Mouse (Mus musculus) forebrain, embryonic 11.5 days (tissue): ENCODE results near the gene Ttn. TPM values are rescaled to one million over a fixed set of nuclear protein-coding genes. Genes with fewer than 3 reads are reported as not detected.

Experiments
- ATAC-seq: fragments of 200-750 bp; cut with Nextera tagmentation; replicated peaks from 2 replicates; pipeline ENCODE4 v1.8.0; 2017; ENCODE audit warnings: moderate TSS enrichment; ENCODE audit not compliant: low FRiP score
- DNase-seq: peaks from one replicate; pipeline ENCODE4 v3.0.0-alpha.2; 2017; ENCODE audit warnings: low spot score
- H3K27ac ChIP-seq: fragments of 300-500 bp; sonication (generic); 2 replicates; pipeline ENCODE4 v1.5.1; 2014; ENCODE audit warnings: low read depth, low read length
- H3K27me3 ChIP-seq: fragments of 300-500 bp; sonication (generic); 2 replicates; pipeline ENCODE4 v1.6.1; 2014; ENCODE audit warnings: mild to moderate bottlenecking, low read length, mixed read lengths; ENCODE audit not compliant: control insufficient read depth, insufficient read depth
- H3K36me3 ChIP-seq: fragments of 300-500 bp; sonication (generic); 2 replicates; pipeline ENCODE4 v1.6.1; 2014; ENCODE audit warnings: mild to moderate bottlenecking, low read length, moderate library complexity, mixed read lengths; ENCODE audit not compliant: control insufficient read depth, insufficient read depth
- H3K4me1 ChIP-seq: fragments of 300-500 bp; sonication (generic); replicated peaks from 2 replicates; pipeline ENCODE4 v1.6.1; 2014; ENCODE audit warnings: low read length, mixed read lengths; ENCODE audit not compliant: control insufficient read depth, insufficient read depth
- H3K4me2 ChIP-seq: fragments of 300-500 bp; sonication (generic); 2 replicates; pipeline ENCODE4 v1.6.1; 2014; ENCODE audit warnings: low read depth, mild to moderate bottlenecking, low read length, moderate library complexity, mixed read lengths; ENCODE audit not compliant: severe bottlenecking
- H3K4me3 ChIP-seq: fragments of 300-500 bp; sonication (generic); 2 replicates; pipeline ENCODE4 v1.5.1; 2014; ENCODE audit warnings: low read depth, low read length
- H3K9ac ChIP-seq: fragments of 300-500 bp; sonication (generic); 2 replicates; pipeline ENCODE4 v1.6.1; 2014; ENCODE audit warnings: low read length
- H3K9me3 ChIP-seq: fragments of 300-500 bp; sonication (generic); 2 replicates; pipeline ENCODE4 v1.6.1; 2016; ENCODE audit warnings: low read length, mixed read lengths; ENCODE audit not compliant: control insufficient read depth
- WGBS: fragments of 180-500 bp; shearing (Covaris S2); extraction: QIAGEN DNeasy Blood & Tissue Kit; methylation state at CpG from one replicate; pipeline ENCODE4 v1.1.7; 2014; 5-methylcytosine and 5-hydroxymethylcytosine counted together
- polyA plus RNA-seq: library from polyadenylated mRNA; unstranded; fragments of >200 nt; fragmentation: Nextera tagmentation; extraction: Ambion mirVana; gene quantifications from 2 replicates; pipeline ENCODE4 v1.2.1, GENCODE M21; 2014

The Ttn gene
- polyA plus RNA-seq, 1 experiment from 2014 or later, result 0.04 TPM

DNA sequence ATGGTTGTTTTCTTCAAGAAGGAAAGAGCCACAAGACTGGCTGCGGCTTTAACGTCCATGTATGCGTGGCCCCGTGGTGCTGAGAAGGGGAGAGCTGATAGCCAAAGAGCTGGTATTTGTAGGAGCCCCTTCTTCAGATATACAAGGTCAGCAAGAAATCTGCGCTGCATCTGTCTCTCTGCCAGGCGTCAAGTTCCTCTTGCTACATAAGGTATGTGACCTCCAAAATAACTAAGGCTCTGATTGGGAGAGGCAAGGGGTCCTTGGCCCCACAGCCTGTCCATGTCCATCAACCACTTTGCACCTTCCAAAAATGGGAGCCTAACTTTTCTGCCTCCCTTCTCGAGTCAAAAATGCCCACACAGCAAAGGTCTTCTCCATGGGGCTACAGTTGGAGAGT lies 175.1 kb downstream of the Ttn start:
- DNase-seq, result no peak
- WGBS, result 76% methylated on average over 7 of the region's 7 CpGs
- no peak overlapping the region for H3K4me2 ChIP-seq
- no peak overlapping the region for H3K9ac ChIP-seq
- H3K4me3 ChIP-seq, result no peak overlapping the region
- no peaks in the 10 kb centered on the region for H3K4me1 ChIP-seq
- no peaks in the 10 kb centered on the region for H3K9me3 ChIP-seq
- no peaks in the 10 kb centered on the region for H3K36me3 ChIP-seq
- H3K27ac ChIP-seq, result no peak overlapping the region
- no peak for ATAC-seq
- H3K27me3 ChIP-seq, result no peaks in the 10 kb centered on the region

GRCm38 (mm10) chr2:76806861-76807260 lies 175.5 kb downstream of the Ttn start:
- H3K9me3 ChIP-seq, result no peaks in the 10 kb centered on the region

DNA sequence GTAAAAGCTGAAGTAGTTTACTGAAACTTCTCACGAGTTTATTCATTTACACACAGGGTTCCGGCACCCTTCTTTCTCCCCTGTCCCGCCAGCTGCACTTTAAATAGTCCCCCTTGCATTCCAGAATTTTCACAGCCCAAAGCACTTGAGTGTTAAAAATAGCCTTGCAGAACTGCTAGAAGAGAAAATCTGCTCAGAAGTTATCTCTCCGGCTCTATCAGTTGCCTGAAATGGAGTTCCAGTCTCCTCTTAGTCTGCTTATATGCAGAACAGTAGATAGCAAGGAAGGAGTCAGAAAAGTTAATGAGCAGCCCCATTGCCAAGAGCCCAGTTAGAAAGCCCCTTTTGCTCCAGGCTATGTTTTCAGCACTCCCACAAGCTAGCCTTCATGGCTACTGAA lies 176.0 kb downstream of the Ttn start:
- Histone ChIP-seq H3K9me3 (no peaks in the 10 kb centered on the region), H3K27ac (no peak overlapping the region), H3K4me2 (no peak overlapping the region), H3K36me3 (no peaks in the 10 kb centered on the region), H3K4me3 (no peak overlapping the region), H3K4me1 (no peaks in the 10 kb centered on the region), H3K27me3 (no peaks in the 10 kb centered on the region), H3K9ac (no peak overlapping the region)
- no peak for ATAC-seq
- DNase-seq, result no peak
- 81% methylated on average over 4 of the region's 4 CpGs for WGBS

More at GRCm38 (mm10) chr2:76806861-76807260, 175.5 kb downstream of the Ttn start:
- ATAC-seq, result no peak
- no peak for DNase-seq
- no peaks in the 10 kb centered on the region for H3K27me3 ChIP-seq
- 82% methylated on average over 9 of the region's 9 CpGs for WGBS
- H3K4me1 ChIP-seq, result no peaks in the 10 kb centered on the region
- no peak overlapping the region for H3K27ac ChIP-seq
- no peak overlapping the region for H3K4me3 ChIP-seq
- no peak overlapping the region for H3K4me2 ChIP-seq
- no peaks in the 10 kb centered on the region for H3K36me3 ChIP-seq
- H3K9ac ChIP-seq, result no peak overlapping the region

- Histone ChIP-seq H3K27me3 (no peaks in the 10 kb centered on the region), H3K9ac (no peak overlapping the region)
Measured at GRCm38 (mm10) chr2:76805191-76805892, 177.0 kb downstream of the Ttn start.

DNA sequence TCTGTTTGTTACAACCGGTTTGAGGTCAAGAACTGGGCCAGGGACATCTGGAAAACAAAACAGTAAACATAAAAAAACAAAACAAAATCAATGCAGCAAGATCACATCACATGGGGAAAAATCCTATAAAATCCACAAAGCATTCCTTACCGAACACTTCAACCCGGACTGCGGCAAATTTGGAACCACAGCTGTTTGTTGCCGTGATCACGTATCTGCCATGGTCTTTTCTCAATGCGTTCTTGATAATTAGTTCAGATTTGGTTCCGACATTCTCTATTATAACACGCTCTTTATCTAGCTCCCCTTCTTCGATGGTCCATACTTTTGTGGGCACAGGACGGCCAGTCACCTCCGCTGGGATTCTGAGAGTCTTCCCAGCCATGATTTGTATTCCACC lies 198.2 kb downstream of the Ttn start:
- Histone ChIP-seq H3K4me1 (no peaks in the 10 kb centered on the region), H3K27ac (no peak overlapping the region), H3K9me3 (no peaks in the 10 kb centered on the region), H3K27me3 (no peaks in the 10 kb centered on the region), H3K36me3 (no peaks in the 10 kb centered on the region), H3K4me2 (no peak overlapping the region), H3K9ac (no peak overlapping the region), H3K4me3 (no peak overlapping the region)
- ATAC-seq (no peak), DNase-seq (no peak)
- WGBS, result 95% methylated on average over 12 of the region's 12 CpGs

More at GRCm38 (mm10) chr2:76805191-76805892, 177.0 kb downstream of the Ttn start:
- ATAC-seq, result no peak
- Histone ChIP-seq H3K27ac (no peak overlapping the region), H3K9me3 (no peaks in the 10 kb centered on the region), H3K4me1 (no peaks in the 10 kb centered on the region), H3K4me2 (no peak overlapping the region), H3K4me3 (no peak overlapping the region), H3K36me3 (no peaks in the 10 kb centered on the region)
- WGBS, result 66% methylated on average over 5 of the region's 5 CpGs
- no peak for DNase-seq

GRCm38 (mm10) chr2:76780792-76781191 lies 201.6 kb downstream of the Ttn start:
- H3K4me2 ChIP-seq, result no peak overlapping the region
- H3K9ac ChIP-seq, result no peak overlapping the region
- ATAC-seq (no peak), DNase-seq (no peak)
- no peak overlapping the region for H3K4me3 ChIP-seq
- no peaks in the 10 kb centered on the region for H3K27me3 ChIP-seq
- no peak overlapping the region for H3K27ac ChIP-seq
- WGBS, result 92% methylated on average over 13 of the region's 13 CpGs
- no peaks in the 10 kb centered on the region for H3K4me1 ChIP-seq
- no peaks in the 10 kb centered on the region for H3K36me3 ChIP-seq
- H3K9me3 ChIP-seq, result no peaks in the 10 kb centered on the region

GRCm38 (mm10) chr2:76769831-76770230 lies 212.5 kb downstream of the Ttn start:
- no peak for ATAC-seq
- Histone ChIP-seq H3K4me3 (no peak overlapping the region), H3K4me2 (no peak overlapping the region), H3K9ac (no peak overlapping the region), H3K27ac (no peak overlapping the region), H3K36me3 (no peaks in the 10 kb centered on the region), H3K27me3 (no peaks in the 10 kb centered on the region), H3K9me3 (no peaks in the 10 kb centered on the region), H3K4me1 (no peaks in the 10 kb centered on the region)
- DNase-seq, result no peak
- 94% methylated on average over 10 of the region's 10 CpGs for WGBS

GRCm38 (mm10) chr2:76767231-76767630 lies 215.1 kb downstream of the Ttn start:
- WGBS, result 96% methylated on average over 12 of the region's 12 CpGs
- ATAC-seq, result no peak
- no peak overlapping the region for H3K27ac ChIP-seq

DNA sequence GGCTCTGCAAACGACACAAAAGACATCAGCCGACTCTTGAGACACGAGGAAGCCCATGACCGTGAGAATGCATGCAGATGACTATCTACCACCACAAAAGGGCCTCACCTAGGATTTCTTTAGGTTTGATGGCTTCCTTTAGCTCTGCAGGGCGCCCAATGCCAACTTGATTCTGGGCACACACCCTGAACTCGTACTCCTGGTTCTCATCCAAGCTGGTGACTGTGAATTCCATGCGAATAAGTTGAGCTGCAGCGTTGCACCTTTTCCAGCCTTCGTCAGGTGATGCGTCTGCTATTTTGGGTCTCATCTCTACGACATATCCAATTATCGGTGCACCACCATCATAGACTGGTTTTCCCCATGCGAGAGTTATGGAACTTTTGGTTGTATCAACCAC lies 217.8 kb downstream of the Ttn start:
- WGBS, result 94% methylated on average over 13 of the region's 13 CpGs
- ATAC-seq (no peak), DNase-seq (no peak)
- Histone ChIP-seq H3K9me3 (no peaks in the 10 kb centered on the region), H3K4me1 (no peaks in the 10 kb centered on the region), H3K4me2 (no peak overlapping the region), H3K27me3 (no peaks in the 10 kb centered on the region), H3K27ac (no peak overlapping the region), H3K36me3 (no peaks in the 10 kb centered on the region), H3K4me3 (no peak overlapping the region), H3K9ac (no peak overlapping the region)

More at GRCm38 (mm10) chr2:76767231-76767630, 215.1 kb downstream of the Ttn start:
- Histone ChIP-seq H3K36me3 (no peaks in the 10 kb centered on the region), H3K9me3 (no peaks in the 10 kb centered on the region), H3K9ac (no peak overlapping the region), H3K27me3 (no peaks in the 10 kb centered on the region), H3K4me3 (no peak overlapping the region), H3K4me1 (no peaks in the 10 kb centered on the region), H3K4me2 (no peak overlapping the region)
- DNase-seq, result no peak
